Mouse (Mus musculus) ES-E14 (cell line): Measurements from ENCODE around the gene Tnfrsf25.

Experiments used
- CHD2 ChIP-seq: IDR thresholded peaks from 2 replicates; pipeline ENCODE4 v1.6.1; 2014; ENCODE audit warnings: mild to moderate bottlenecking, low read depth, low read length, inconsistent platforms
- HCFC1 ChIP-seq: IDR thresholded peaks from 2 replicates; pipeline ENCODE4 v1.6.1; 2012; ENCODE audit warnings: low read length, inconsistent platforms, borderline replicate concordance; ENCODE audit not compliant: insufficient read depth
- ZNF384 ChIP-seq: IDR thresholded peaks from 2 replicates; pipeline ENCODE4 v1.6.1; 2012; ENCODE audit warnings: low read depth, low read length, inconsistent platforms

DNA sequence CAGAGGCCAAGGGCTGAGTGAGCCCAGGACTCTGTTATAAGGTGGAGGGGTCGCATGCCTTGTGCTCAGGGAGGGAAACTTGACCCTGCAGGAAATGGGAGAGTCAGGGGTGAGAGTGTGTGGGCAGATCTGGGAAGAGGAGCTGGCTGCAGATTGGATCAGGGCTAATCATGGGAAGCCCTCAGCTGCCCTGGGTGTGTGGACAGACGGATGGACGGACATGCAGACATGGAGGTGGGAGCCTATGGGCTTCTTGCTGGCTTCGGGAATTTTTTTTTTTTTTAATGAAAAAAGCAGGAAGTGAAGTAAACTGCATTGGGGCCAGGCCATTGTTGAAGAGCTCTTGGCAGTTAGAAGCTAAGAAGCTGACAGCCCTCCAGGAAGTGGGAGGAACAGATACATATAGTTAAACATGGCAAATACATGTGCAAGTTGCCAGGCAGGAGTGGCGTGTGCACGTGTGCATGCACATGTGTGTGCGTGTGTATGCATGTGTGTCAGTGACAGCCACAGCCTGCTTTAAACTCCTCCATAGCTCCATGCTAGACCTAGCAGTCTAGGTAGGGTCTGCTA lies 14.6 kb upstream of the Tnfrsf25 start:
- TF ChIP-seq CHD2 (no peak), ZNF384 (no peak), HCFC1 (no peak)
